Mouse (Mus musculus) lung, postnatal 0 days (tissue): ENCODE results near the gene Slc39a10. TPM values are rescaled to one million over a fixed set of nuclear protein-coding genes. Genes with fewer than 3 reads are reported as not detected.

Experiments
- ATAC-seq: fragments of 200-750 bp; cut with Nextera tagmentation; 2 replicates; pipeline ENCODE4 v1.8.0; 2017; ENCODE audit warnings: moderate library complexity
- DNase-seq: peaks from one replicate; pipeline ENCODE4 v3.0.0-alpha.2; 2016; ENCODE audit warnings: low spot score
- H3K27ac ChIP-seq: fragments of 300-500 bp; sonication (generic); 2 replicates; pipeline ENCODE4 v1.5.1; 2014; ENCODE audit warnings: antibody characterized with exemption, mild to moderate bottlenecking, low read length, mixed read lengths
- H3K27me3 ChIP-seq: fragments of 300-500 bp; sonication (generic); replicated peaks from 2 replicates; pipeline ENCODE4 v1.6.1; 2014; ENCODE audit warnings: low read length, mixed read lengths; ENCODE audit not compliant: insufficient read depth
- H3K36me3 ChIP-seq: fragments of 300-500 bp; sonication (generic); 2 replicates; pipeline ENCODE4 v1.6.1; 2014; ENCODE audit warnings: low read length, mixed read lengths; ENCODE audit not compliant: insufficient read depth
- H3K4me1 ChIP-seq: fragments of 300-500 bp; sonication (generic); 2 replicates; pipeline ENCODE4 v1.6.1; 2014; ENCODE audit warnings: antibody characterized with exemption, low read depth, low read length, mixed read lengths; ENCODE audit not compliant: insufficient read depth
- H3K4me2 ChIP-seq: fragments of 300-500 bp; sonication (generic); replicated peaks from 2 replicates; pipeline ENCODE4 v1.6.1; 2014; ENCODE audit warnings: low read depth, mild to moderate bottlenecking, low read length, moderate library complexity, mixed read lengths
- H3K4me3 ChIP-seq: fragments of 300-500 bp; sonication (generic); 2 replicates; pipeline ENCODE4 v1.5.1; 2014; ENCODE audit warnings: low read depth, low read length
- H3K9ac ChIP-seq: fragments of 300-500 bp; sonication (generic); replicated peaks from 2 replicates; pipeline ENCODE4 v1.6.1; 2014; ENCODE audit warnings: low read depth, mild to moderate bottlenecking
- H3K9me3 ChIP-seq: fragments of 300-500 bp; sonication (generic); 2 replicates; pipeline ENCODE4 v1.6.1; 2016; ENCODE audit warnings: low read length, mixed read lengths
- CTCF ChIP-seq: IDR thresholded peaks from 2 replicates; pipeline ENCODE4 v1.5.1; 2016; ENCODE audit warnings: antibody characterized with exemption, mild to moderate bottlenecking
- EP300 ChIP-seq: IDR thresholded peaks from 2 replicates; pipeline ENCODE4 v1.6.1; 2016; ENCODE audit warnings: antibody characterized with exemption, mild to moderate bottlenecking, control low read depth
- WGBS: fragments of 180-500 bp; shearing (Covaris S2); extraction: QIAGEN DNeasy Blood & Tissue Kit; methylation state at CpG from one replicate; pipeline ENCODE4 v1.1.7; 2014; 5-methylcytosine and 5-hydroxymethylcytosine counted together
- polyA plus RNA-seq: library from polyadenylated mRNA; unstranded; fragments of >200 nt; fragmentation: Nextera tagmentation; extraction: Ambion mirVana; gene quantifications from 2 replicates; pipeline ENCODE4 v1.2.1, GENCODE M21; 2015

The Slc39a10 gene
- polyA plus RNA-seq, 1 experiment from 2014 or later = 15.9 TPM

GRCm38 (mm10) chr1:46873770-46874169 lies 18.9 kb downstream of the Slc39a10 start:
- DNase-seq = no peak
- Histone ChIP-seq H3K4me3 (no peak overlapping the region), H3K4me1 (no peaks in the 10 kb centered on the region), H3K27ac (no peak overlapping the region), H3K4me2 (no peak overlapping the region), H3K27me3 (no peaks in the 10 kb centered on the region), H3K36me3 (no peaks in the 10 kb centered on the region), H3K9me3 (no peaks in the 10 kb centered on the region), H3K9ac (no peak overlapping the region)
- WGBS = 39% methylated on average over 3 of the region's 3 CpGs
- TF ChIP-seq EP300 = no peak
- no peak for TF ChIP-seq CTCF
- ATAC-seq = no peak

- ATAC-seq = no peak
- Histone ChIP-seq H3K27me3 (no peaks in the 10 kb centered on the region), H3K4me1 (no peaks in the 10 kb centered on the region)
These were observed 22.9 kb downstream of the Slc39a10 start for GRCm38 (mm10) chr1:46869788-46870187.

GRCm38 (mm10) chr1:46864175-46864885 lies 28.3 kb downstream of the Slc39a10 start:
- DNase-seq = peak; percentile 21
- peak overlapping the region; percentile 9; the same call in 1 of the 2 replicates for H3K27ac ChIP-seq
- no peaks in the 10 kb centered on the region for H3K36me3 ChIP-seq
- peak; percentile 19; the same call in 1 of the 2 replicates for ATAC-seq
- no peak overlapping the region for H3K4me2 ChIP-seq
- no peaks in the 10 kb centered on the region for H3K9me3 ChIP-seq
- no peak overlapping the region for H3K4me3 ChIP-seq
- 61% methylated on average over 7 of the region's 7 CpGs for WGBS
- no peaks in the 10 kb centered on the region for H3K27me3 ChIP-seq
- no peaks in the 10 kb centered on the region for H3K4me1 ChIP-seq
- H3K9ac ChIP-seq = no peak overlapping the region
- TF ChIP-seq EP300 = no peak
- TF ChIP-seq CTCF = no peak

More at GRCm38 (mm10) chr1:46869788-46870187, 22.9 kb downstream of the Slc39a10 start:
- no peaks in the 10 kb centered on the region for H3K9me3 ChIP-seq
- H3K4me2 ChIP-seq = no peak overlapping the region
- no peaks in the 10 kb centered on the region for H3K36me3 ChIP-seq
- DNase-seq = no peak
- no peak for TF ChIP-seq EP300
- no peak for TF ChIP-seq CTCF
- no peak overlapping the region for H3K9ac ChIP-seq
- H3K27ac ChIP-seq = no peak overlapping the region
- no peak overlapping the region for H3K4me3 ChIP-seq

GRCm38 (mm10) chr1:46863434-46863833 lies 29.2 kb downstream of the Slc39a10 start:
- ATAC-seq (peak; percentile 97), DNase-seq (peak; percentile 92)
- no peaks in the 10 kb centered on the region for H3K9me3 ChIP-seq
- H3K27me3 ChIP-seq = no peaks in the 10 kb centered on the region
- no peaks in the 10 kb centered on the region for H3K4me1 ChIP-seq
- H3K36me3 ChIP-seq = no peaks in the 10 kb centered on the region
- WGBS = 45% methylated on average over 2 of the region's 2 CpGs
- TF ChIP-seq CTCF = no peak
- peak; percentile 92 for TF ChIP-seq EP300
- H3K4me2 ChIP-seq = no peak overlapping the region
- no peak overlapping the region for H3K4me3 ChIP-seq
- H3K27ac ChIP-seq = 0 out of 2 replicates have a peak overlapping the region, but pooled peaks have one; percentile 11
- no peak overlapping the region for H3K9ac ChIP-seq

GRCm38 (mm10) chr1:46860082-46860481 lies 32.6 kb downstream of the Slc39a10 start:
- no peak for TF ChIP-seq EP300
- Histone ChIP-seq H3K4me1 (0 out of 2 replicates have a peak, but pooled peaks cover 3% of the 10 kb centered on the region), H3K9me3 (no peaks in the 10 kb centered on the region), H3K4me2 (no peak overlapping the region), H3K27me3 (no peaks in the 10 kb centered on the region), H3K4me3 (no peak overlapping the region), H3K36me3 (no peaks in the 10 kb centered on the region), H3K27ac (no peak overlapping the region), H3K9ac (no peak overlapping the region)
- no peak for ATAC-seq
- WGBS = 67% methylated on average over 1 of the region's 1 CpGs
- DNase-seq = no peak

GRCm38 (mm10) chr1:46858579-46858978 lies 34.1 kb downstream of the Slc39a10 start:
- WGBS = 83% methylated on average over 5 of the region's 5 CpGs
- Histone ChIP-seq H3K4me3 (no peak overlapping the region), H3K4me2 (no peak overlapping the region), H3K36me3 (no peaks in the 10 kb centered on the region), H3K4me1 (peaks cover 9% of the 10 kb centered on the region; the same call in 1 of the 2 replicates), H3K27me3 (no peaks in the 10 kb centered on the region), H3K9me3 (no peaks in the 10 kb centered on the region), H3K27ac (no peak overlapping the region), H3K9ac (no peak overlapping the region)
- TF ChIP-seq EP300 = no peak
- TF ChIP-seq CTCF = no peak
- ATAC-seq (no peak), DNase-seq (no peak)
